Mouse (Mus musculus): ENCODE measurements around the gene Olah. TPM values are rescaled to one million over a fixed set of nuclear protein-coding genes. Genes with fewer than 3 reads are reported as not detected.

Gene Olah
- total and polyA plus RNA-seq, 2 experiments from 2014 or later, result 0.20 TPM; not detected in 1

DNA sequence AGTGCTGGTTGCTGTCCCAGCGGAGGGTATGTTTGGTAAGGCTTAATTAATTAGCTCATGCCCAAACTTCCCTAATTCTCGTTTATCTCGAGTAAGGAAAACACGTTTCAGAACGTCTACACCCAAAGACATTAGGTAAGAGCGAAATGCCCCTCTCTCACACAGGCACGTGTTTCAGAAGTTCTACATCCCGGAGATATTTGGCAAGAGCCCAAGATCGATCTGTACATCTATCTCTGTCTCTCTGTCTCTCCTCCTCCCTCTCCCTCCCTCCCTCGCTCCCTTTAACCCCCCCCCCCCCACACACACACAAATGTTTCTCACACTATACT lies 27.5 kb upstream of the Olah start:
- DNase-seq (ENCODE audit: low spot score) (no peak), ATAC-seq (ENCODE audit: low FRiP score) (peak; percentile 1; the same call in 1 of the 2 replicates)
- H3K36me3 ChIP-seq (ENCODE audit: insufficient read depth, low read length), result no peaks in the 10 kb centered on the region; the same call in 1 of the 2 replicates
- no peaks in the 10 kb centered on the region for H3K9me3 ChIP-seq (ENCODE audit: low read length)
- H3K4me2 ChIP-seq (ENCODE audit: low read depth, low read length, poor library complexity, severe bottlenecking), result peak overlapping the region; percentile 93
- no peak for TF ChIP-seq CTCF (IDR thresholded peaks at IDR 0.05)
- H3K27me3 ChIP-seq (ENCODE audit: insufficient read depth, low read length), result no peaks in the 10 kb centered on the region
- H3K9ac ChIP-seq (replicated peaks; ENCODE audit: low read length, poor library complexity, severe bottlenecking), result peak overlapping the region; percentile 64
- H3K4me3 ChIP-seq (ENCODE audit: low read depth, low read length), result peak overlapping the region; percentile 74
- 0 out of 2 replicates have a peak overlapping the region, but pooled peaks have one; percentile 9 for H3K27ac ChIP-seq (ENCODE audit: low read depth, low read length)
- H3K4me1 ChIP-seq (ENCODE audit: insufficient read depth, low read length), result no peaks in the 10 kb centered on the region
- WGBS, result 8% methylated on average over 9 of the region's 10 CpGs

DNA sequence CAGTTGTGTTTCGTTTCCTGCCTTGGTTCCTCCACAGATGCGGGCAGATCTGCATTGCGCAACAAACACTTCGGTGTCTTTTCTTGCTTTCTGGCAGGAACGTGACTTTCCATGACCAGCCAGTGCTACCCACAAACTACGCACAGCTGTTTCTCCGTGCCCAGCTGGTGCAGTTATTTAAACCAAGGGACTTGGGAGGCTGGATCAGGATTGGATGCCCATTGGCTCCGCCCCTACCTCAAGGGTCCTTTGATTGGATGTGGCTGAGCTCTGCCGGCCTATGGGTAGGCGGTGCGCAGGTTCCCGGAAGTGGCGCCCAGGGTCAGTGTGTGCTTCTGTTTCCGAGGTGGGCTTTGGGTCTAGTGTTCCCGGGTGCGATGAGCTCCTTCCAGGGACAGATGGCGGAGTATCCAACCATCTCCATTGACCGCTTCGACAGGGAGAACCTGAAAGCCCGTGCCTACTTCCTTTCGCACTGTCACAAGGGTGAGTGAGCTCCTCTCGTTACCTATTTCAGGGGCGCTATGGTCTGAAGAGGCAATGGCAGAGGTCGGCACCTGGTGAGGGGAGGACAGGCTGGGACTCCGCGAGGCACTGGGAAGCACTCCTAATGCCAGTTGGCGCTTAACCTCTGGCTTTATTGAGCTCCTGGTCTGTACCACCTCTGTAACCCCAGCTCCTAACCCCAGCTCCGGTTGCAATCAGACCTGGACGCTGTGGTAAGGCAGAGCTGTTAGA lies 27.0 kb upstream of the Olah start, which contains the start of gene Dclre1c:
TSS of gene Dclre1c (plus strand) at position 291 of the 738 bp plus-strand sequence.
- Histone ChIP-seq H3K4me1 (ENCODE audit: insufficient read depth, low read length) (no peaks in the 10 kb centered on the region), H3K9me3 (ENCODE audit: low read length) (no peaks in the 10 kb centered on the region), H3K9ac (replicated peaks; ENCODE audit: low read length, poor library complexity, severe bottlenecking) (peak within 1 kb of the TSS; percentile 64), H3K27ac (ENCODE audit: low read depth, low read length) (peak within 1 kb of the TSS; percentile 9; the same call in 1 of the 2 replicates), H3K4me2 (ENCODE audit: low read depth, low read length, poor library complexity, severe bottlenecking) (peak within 1 kb of the TSS; percentile 93), H3K4me3 (ENCODE audit: low read depth, low read length) (peak within 1 kb of the TSS; percentile 74), H3K36me3 (ENCODE audit: insufficient read depth, low read length) (no peaks in the 10 kb centered on the region), H3K27me3 (ENCODE audit: insufficient read depth, low read length) (no peaks in the 10 kb centered on the region)
- WGBS, result 2% methylated on average over 29 of the region's 29 CpGs
- TF ChIP-seq CTCF (IDR thresholded peaks at IDR 0.05), result no peak; the same call in 1 of the 2 replicates
- ATAC-seq (ENCODE audit: low FRiP score) (peak; percentile 99), DNase-seq (ENCODE audit: low spot score) (peak; percentile 95)

DNA sequence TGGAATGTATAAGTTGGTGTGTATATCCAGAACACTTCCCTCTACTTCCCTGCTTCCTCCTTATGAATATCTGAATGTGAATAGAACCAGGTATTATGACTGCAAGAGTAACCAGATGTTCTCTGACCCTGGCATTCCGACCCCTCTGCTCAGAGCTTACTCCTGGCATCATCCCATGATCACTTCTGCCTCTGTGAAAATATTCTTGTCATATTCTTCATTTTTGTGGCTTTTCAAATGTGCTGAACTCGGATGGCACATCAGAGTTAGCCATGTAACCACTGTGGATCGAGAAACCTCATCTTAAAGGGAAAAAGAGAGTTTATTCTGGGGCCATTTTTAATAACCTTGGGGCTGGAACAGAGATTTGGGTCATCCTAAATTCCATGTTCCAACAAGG lies 25.5 kb upstream of the Olah start, which contains the start of gene Meig1:
TSS of gene Meig1 (minus strand) at position 101 of the 400 bp plus-strand sequence.
- ATAC-seq (ENCODE audit: low FRiP score) (no peak), DNase-seq (ENCODE audit: low spot score) (no peak)
- Histone ChIP-seq H3K4me2 (ENCODE audit: low read depth, low read length, poor library complexity, severe bottlenecking) (peak within 1 kb of the TSS; percentile 93; the same call in 1 of the 2 replicates), H3K9me3 (ENCODE audit: low read length) (no peaks in the 10 kb centered on the region), H3K27ac (ENCODE audit: low read depth, low read length) (no peak within 1 kb of the TSS), H3K9ac (replicated peaks; ENCODE audit: low read length, poor library complexity, severe bottlenecking) (no peak within 1 kb of the TSS), H3K4me1 (ENCODE audit: insufficient read depth, low read length) (no peaks in the 10 kb centered on the region), H3K36me3 (ENCODE audit: insufficient read depth, low read length) (no peaks in the 10 kb centered on the region), H3K27me3 (ENCODE audit: insufficient read depth, low read length) (no peaks in the 10 kb centered on the region), H3K4me3 (ENCODE audit: low read depth, low read length) (peak within 1 kb of the TSS; percentile 74)
- WGBS, result 74% methylated on average over 3 of the region's 3 CpGs
- no peak for TF ChIP-seq CTCF (IDR thresholded peaks at IDR 0.05)

DNA sequence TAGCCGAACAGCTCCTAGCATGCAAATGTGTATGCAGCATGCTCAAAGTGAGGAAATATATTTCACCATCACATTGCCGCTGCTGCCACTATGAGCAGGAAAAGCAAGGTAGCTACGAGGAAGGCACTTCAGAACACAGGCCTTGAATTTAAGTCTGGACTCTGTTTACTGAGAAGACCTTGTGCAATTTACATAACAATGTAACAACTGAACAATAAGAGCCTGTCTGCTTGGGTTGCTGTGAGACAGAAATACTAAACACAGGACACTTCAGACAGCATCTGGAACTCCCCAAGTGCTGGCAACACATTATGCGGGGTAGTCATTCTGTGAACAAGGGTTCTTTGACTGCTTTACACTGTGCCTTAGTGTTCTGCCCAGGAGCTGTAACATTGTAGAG lies 23.1 kb upstream of the Olah start:
- no peak overlapping the region for H3K4me3 ChIP-seq (ENCODE audit: low read depth, low read length)
- no peak overlapping the region for H3K4me2 ChIP-seq (ENCODE audit: low read depth, low read length, poor library complexity, severe bottlenecking)
- no peaks in the 10 kb centered on the region for H3K4me1 ChIP-seq (ENCODE audit: insufficient read depth, low read length)
- H3K27me3 ChIP-seq (ENCODE audit: insufficient read depth, low read length), result no peaks in the 10 kb centered on the region
- ATAC-seq (ENCODE audit: low FRiP score), result no peak
- H3K9me3 ChIP-seq (ENCODE audit: low read length), result no peaks in the 10 kb centered on the region
- peak; percentile 59 for DNase-seq (ENCODE audit: low spot score)
- no peak for TF ChIP-seq CTCF (IDR thresholded peaks at IDR 0.05)
- H3K36me3 ChIP-seq (ENCODE audit: insufficient read depth, low read length), result no peaks in the 10 kb centered on the region
- no peak overlapping the region for H3K27ac ChIP-seq (ENCODE audit: low read depth, low read length)
- H3K9ac ChIP-seq (replicated peaks; ENCODE audit: low read length, poor library complexity, severe bottlenecking), result no peak overlapping the region
- 41% methylated on average over 4 of the region's 4 CpGs for WGBS

DNA sequence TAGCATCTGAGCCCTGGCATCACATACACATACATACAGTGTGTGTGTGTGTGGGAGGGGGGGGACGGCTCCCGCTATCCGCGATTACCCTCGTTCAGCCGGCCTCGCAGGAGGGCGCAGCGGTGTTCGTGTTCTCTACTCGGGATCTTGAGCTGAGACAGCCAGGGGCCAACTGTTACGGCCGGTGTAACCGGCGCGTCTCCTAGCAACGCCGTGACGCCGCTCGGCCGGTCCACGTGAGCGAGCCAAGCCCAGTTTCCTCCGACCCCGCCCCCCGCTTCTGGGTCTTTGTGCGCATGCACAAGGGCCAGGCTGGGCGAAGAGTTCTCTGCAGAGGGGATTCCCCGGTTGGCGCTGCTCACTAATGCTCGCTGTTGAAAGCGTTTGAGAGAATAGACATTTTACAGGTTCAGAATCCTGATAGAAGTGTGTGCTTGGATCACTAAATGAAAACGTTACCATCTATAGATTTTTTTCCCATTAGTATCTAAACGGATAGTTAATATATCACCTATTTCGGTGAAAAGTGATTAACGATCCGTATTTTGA lies 21.9 kb upstream of the Olah start:
- WGBS, result 1% methylated on average over 38 of the region's 38 CpGs
- DNase-seq (ENCODE audit: low spot score) (peak; percentile 94), ATAC-seq (ENCODE audit: low FRiP score) (peak; percentile 92)
- Histone ChIP-seq H3K9me3 (ENCODE audit: low read length) (no peaks in the 10 kb centered on the region), H3K27ac (ENCODE audit: low read depth, low read length) (no peak overlapping the region), H3K4me2 (ENCODE audit: low read depth, low read length, poor library complexity, severe bottlenecking) (peak overlapping the region; percentile 66), H3K27me3 (ENCODE audit: insufficient read depth, low read length) (no peaks in the 10 kb centered on the region), H3K36me3 (ENCODE audit: insufficient read depth, low read length) (no peaks in the 10 kb centered on the region), H3K9ac (replicated peaks; ENCODE audit: low read length, poor library complexity, severe bottlenecking) (peak overlapping the region; percentile 52), H3K4me1 (ENCODE audit: insufficient read depth, low read length) (no peaks in the 10 kb centered on the region), H3K4me3 (ENCODE audit: low read depth, low read length) (peak overlapping the region; percentile 57)
- peak; percentile 5; the same call in 1 of the 2 replicates for TF ChIP-seq CTCF (IDR thresholded peaks at IDR 0.05)

DNA sequence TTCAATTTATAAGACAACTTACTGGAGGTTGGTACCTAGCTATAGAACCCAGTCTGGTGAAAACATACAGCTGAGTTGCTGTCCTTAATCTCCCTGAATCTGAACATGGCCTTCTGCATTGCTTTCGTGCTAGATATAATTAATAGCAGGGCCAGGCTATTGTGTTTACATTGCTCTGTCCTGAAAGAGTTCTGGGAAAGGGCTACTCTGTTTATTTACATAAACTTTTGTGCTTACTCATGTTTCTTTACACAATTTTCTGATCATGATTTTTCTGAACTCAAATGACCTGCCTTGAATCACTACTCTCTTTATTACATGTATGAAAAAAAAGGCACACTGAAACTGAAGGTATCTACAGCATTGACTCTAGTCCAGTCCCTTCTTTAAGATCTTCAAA lies 18.7 kb upstream of the Olah start:
- H3K36me3 ChIP-seq (ENCODE audit: insufficient read depth, low read length), result no peaks in the 10 kb centered on the region
- H3K9me3 ChIP-seq (ENCODE audit: low read length), result no peaks in the 10 kb centered on the region
- no peaks in the 10 kb centered on the region for H3K27me3 ChIP-seq (ENCODE audit: insufficient read depth, low read length)
- H3K27ac ChIP-seq (ENCODE audit: low read depth, low read length), result no peak overlapping the region
- DNase-seq (ENCODE audit: low spot score) (no peak), ATAC-seq (ENCODE audit: low FRiP score) (no peak)
- no peak overlapping the region for H3K9ac ChIP-seq (replicated peaks; ENCODE audit: low read length, poor library complexity, severe bottlenecking)
- WGBS, result 58% methylated on average over 1 of the region's 1 CpGs
- H3K4me2 ChIP-seq (ENCODE audit: low read depth, low read length, poor library complexity, severe bottlenecking), result no peak overlapping the region
- no peaks in the 10 kb centered on the region for H3K4me1 ChIP-seq (ENCODE audit: insufficient read depth, low read length)
- no peak overlapping the region for H3K4me3 ChIP-seq (ENCODE audit: low read depth, low read length)
- no peak for TF ChIP-seq CTCF (IDR thresholded peaks at IDR 0.05)

All from midbrain, postnatal 0 days (tissue).